Mouse (Mus musculus) naive thymus-derived CD4-positive, alpha-beta T cell, adult 2 months (primary cell): ENCODE data around the gene Cyct.

Experiments
- DNase-seq: peaks from one replicate; pipeline ENCODE4 v3.0.0-alpha.2; 2011; ENCODE audit warnings: low read depth

Gene Cyct

GRCm38 (mm10) chr2:76360226-76360625 lies at the start of gene Cyct:
Gene Cyct (minus strand): TSS chr2:76360450.
- DNase-seq, result no peak

- DNase-seq, result no peak
Observed at GRCm38 (mm10) chr2:76409986-76410385, 49.7 kb upstream of the Cyct start.

GRCm38 (mm10) chr2:76409526-76409925 lies 49.3 kb upstream of the Cyct start:
- no peak for DNase-seq

- DNase-seq, result peak; percentile 33
Observed at GRCm38 (mm10) chr2:76406937-76407441, 46.7 kb upstream of the Cyct start.

GRCm38 (mm10) chr2:76406151-76406936 lies 46.1 kb upstream of the Cyct start, which contains the start of gene Osbpl6:
Gene Osbpl6 (plus strand): TSS chr2:76406508.
- DNase-seq, result peak; percentile 15

DNA sequence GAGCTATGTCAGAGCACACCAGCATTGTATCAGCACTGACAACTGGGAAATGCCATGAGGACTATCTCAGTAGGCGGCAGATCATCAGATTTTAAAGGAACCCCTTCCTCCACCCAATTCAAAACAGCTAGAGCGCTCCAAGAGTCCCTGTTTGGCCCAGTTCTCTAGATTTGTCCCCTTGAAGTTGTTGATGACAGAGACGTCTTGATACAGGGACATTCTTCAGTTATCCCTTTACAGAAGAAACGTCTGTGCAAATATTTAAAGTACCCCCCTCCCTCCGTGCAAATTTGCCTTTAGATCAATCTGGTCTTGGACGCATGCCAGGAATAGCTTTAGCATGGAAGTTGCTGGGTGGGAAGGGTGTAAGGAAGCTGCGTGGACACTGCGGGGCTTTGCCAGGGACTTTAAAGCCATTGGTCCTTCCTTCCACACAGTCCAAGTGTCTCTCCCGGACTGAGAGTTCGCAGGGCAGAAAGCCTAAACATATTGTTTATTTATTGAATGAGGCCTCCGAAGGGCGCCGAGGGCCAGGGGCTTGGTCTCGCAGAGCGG lies 45.4 kb upstream of the Cyct start:
- peak; percentile 8 for DNase-seq

DNA sequence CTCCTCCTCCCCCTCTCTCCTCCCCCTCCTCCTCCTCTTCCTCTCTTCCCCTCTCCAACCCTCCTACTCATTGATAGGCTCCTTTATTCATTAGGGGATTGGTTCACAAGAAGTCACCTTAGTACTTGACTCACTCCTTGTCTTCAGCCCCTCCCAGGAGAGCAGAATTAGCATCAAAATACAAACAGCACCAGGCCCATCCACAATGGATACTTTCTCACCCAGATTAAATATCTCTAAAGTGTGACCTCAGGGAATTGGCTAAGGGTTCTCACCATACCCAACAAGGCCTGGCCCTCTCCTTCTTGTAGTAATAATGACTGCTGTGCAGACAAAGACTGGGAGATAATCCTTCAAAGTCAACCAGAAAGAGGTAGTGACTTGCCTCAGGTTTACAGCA lies 39.9 kb upstream of the Cyct start:
- DNase-seq, result no peak

DNA sequence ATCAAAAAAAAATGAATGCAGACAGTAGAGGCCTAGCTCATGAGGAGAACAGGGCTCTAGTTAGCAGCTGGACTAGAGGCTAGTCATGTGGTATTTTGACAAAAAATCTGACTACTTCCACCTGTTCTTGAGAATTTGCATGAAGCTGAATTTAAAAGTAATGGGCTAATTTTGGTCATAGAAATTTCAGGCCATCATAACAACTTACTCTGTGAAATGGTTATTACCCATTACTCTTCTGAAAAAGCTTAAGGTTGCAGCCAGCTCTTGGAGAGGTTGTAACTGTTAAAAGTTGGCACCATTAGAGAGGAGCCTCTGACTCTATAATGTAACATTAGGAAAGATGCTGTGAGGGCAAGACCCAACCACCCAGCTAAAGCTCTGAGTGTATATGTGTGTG lies 26.3 kb upstream of the Cyct start:
- no peak for DNase-seq

GRCm38 (mm10) chr2:76378646-76379045 lies 18.4 kb upstream of the Cyct start:
- no peak for DNase-seq

DNA sequence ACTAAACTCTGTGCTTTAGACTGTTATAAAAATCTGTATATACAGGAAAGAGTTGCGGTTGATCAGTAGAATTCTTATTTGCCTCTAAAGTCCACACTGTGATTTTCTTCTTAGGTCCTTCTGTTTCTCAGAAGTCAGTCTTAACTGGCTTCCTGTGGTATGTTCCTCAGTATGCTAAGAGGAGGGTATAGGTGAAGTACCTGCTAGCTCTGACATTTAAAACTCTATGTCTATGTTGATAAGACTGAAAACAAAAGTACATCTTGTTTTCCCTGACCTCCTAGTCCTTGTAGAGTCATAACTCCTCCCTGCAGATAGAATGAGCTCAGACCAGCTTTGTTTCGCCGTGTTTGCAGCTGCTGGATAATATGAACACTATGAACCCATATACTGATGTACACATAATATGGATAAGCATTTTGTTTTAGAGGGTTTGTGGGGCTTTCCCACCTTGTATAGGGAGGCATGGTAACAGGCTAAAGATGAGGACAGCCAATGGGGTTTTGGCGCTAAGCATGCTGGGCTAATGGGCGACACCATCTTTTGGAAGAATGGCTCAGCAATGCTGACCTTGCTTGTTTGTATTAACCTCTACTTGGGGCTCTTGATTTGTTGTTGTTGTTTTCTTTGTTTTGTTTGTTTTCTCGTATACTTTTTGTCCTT lies 14.4 kb upstream of the Cyct start:
- no peak for DNase-seq

DNA sequence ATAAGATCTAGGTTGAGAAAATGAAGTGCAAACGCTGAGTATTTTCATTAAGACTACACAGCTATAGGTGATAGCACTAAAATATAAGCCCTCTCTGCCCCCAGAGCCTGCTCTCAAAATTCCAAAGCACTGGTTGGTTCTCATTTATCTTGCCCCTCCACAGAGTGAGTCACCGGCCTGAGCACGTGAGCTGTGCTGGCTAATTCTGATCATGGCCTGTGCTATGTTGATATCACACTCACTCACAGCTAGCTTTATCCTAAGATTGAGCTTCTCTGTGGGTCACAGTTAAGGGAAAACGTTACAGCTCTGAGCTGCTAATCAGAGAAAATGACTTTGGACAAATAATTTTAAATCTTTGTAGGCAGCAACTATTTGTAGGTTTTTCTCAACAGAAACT lies 12.0 kb upstream of the Cyct start:
- no peak for DNase-seq

DNA sequence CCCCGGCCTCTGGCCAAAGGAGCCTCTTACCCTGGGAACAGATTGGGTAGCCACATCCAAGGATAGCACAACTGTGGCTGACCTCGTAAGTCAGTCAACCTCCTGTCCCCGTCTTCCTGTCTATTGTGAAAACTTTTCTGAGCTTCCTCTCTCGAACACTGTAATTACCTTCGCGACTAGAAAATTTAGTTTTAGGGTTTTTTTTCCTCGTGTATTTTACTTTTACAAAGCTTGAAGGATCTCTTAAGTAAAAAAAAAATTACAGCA lies 10.3 kb upstream of the Cyct start:
- DNase-seq, result no peak

GRCm38 (mm10) chr2:76369821-76370655 lies 9.8 kb upstream of the Cyct start, which contains the start of gene Rbm45:
Gene Rbm45 (plus strand): TSS chr2:76369984.
- DNase-seq, result peak; percentile 92

DNA sequence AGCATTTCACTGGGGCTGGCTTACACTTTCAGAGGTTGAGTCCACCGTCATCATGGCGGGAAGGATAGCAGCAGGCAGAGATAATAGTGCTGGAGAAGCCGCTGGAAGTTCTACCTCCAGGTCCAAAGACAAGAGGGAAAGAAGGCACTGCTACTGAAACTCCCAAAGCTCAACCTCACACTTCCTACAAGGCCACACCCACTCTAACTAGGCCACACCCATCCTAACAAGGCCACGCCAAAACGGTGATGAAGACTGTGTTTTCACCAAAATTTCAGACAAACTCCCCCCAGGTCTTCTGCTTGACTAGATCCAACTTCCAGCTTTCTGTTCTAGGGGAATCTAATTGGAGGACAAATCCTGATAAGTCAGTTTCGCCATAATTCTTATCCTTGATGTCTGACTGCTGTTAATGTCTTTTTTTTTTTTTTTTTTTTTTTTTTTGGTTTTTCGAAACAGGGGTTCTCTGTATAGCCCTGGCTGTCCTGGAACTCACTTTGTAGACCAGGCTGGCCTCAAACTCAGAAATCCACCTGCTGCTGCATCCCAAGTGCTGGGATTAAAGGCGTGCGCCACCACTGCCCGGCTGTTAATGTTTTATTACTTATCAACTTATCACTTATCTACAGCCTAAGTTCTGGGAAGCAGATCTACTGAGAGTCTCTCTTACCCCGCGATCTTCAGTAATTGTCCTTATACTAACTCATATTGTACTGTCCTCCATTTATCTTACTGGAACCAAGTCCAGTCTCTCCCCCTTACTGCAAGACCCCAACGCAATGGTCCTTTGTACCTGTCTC lies 8.8 kb upstream of the Cyct start:
- DNase-seq, result peak; percentile 26

GRCm38 (mm10) chr2:76367188-76367922 lies 7.1 kb upstream of the Cyct start:
- DNase-seq, result peak; percentile 92

DNA sequence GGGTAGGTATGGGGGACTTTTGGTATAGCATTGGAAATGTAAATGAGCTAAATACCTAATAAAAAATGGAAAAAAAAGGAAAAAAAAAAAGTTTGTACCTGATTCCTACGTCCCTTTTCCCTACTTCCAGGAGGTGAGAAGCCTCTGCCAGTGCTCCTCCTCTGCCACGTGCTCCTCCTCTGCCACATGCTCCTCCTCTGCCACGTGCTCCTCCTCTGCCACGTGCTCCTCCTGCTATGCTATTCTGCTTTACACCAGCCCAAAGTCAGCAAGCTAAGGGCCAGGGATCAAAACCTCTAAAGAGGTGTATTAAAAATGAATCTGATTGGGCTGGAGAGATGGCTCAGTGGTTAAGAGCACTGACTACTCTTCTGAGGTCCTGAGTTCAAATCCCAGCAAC lies 5.6 kb upstream of the Cyct start:
- DNase-seq, result no peak

DNA sequence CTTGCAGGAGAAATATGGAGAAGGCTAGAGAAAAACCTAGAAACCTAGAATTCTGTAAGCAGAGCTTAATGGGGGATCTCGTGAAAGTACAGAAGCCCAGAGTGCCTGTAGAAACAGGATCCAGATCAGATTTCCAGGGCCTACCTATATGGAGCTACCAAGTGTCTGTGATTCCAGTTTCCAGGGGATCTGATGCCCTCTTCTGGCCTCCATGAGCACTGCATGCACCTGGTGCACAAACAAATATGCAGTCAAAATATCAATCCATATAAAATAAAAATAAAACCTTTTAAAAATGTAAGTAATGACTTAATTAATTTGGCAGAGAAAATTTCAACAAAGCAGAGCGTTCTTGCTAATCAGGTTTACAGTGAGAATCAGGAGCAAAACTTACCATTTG lies 1.9 kb upstream of the Cyct start:
- no peak for DNase-seq

DNA sequence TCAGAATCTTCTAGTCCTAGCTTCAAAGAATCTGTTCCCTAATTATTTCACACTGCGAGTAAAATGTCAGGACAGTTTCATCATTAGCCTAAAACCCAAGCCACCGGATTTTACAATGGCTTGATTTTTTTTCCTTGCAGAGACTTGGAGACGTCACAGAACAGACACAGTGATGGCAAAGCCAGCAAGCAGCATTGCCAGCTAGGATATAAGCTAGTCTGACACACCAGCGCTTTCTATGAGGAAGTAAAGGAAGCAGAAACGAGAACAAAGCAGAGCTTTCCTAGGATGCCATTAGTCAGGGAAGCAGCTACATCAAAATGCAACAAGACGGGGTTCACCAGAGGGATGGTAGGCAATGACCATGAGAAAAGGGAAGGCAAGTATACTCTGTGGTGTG lies 12.4 kb downstream of the Cyct start:
- no peak for DNase-seq

DNA sequence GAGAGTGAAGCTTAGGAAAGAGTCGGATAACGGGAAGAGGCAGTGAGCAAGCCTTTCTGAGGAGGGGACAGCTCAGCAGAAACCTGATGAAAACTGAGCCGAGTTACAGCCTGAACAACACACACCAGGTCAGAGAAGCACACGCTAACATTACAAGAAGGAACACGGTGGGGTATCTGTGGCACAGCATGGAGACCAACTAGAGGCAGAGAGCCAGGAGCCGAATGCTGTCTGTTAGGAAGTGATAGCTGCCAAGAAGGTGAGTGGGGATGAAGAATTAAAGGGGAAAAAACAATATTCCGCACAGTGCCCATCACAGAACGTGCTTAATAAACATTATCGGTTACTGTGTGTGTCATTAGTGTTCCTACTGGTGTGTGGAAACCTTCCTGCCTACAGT lies 18.1 kb downstream of the Cyct start:
- no peak for DNase-seq

GRCm38 (mm10) chr2:76338215-76339156 lies 21.8 kb downstream of the Cyct start, which contains the start of gene Pde11a:
Gene Pde11a (minus strand): TSS chr2:76338774.
- peak; percentile 3 for DNase-seq
